Mouse (Mus musculus) frontal cortex, postnatal 14 days (tissue): ENCODE results near the gene Gm20826.
"Not testable (repeated sequence)": the region's sequence is repeated elsewhere in the genome, so short reads cannot be mapped to it uniquely, and the experiment has no call there.

Experiments used
- DNase-seq, 2 experiments: peaks; one replicate each; pipeline ENCODE4 v3.0.0; 2022; ENCODE audit warnings: low spot score in 2 of 2

The Gm20826 gene

DNA sequence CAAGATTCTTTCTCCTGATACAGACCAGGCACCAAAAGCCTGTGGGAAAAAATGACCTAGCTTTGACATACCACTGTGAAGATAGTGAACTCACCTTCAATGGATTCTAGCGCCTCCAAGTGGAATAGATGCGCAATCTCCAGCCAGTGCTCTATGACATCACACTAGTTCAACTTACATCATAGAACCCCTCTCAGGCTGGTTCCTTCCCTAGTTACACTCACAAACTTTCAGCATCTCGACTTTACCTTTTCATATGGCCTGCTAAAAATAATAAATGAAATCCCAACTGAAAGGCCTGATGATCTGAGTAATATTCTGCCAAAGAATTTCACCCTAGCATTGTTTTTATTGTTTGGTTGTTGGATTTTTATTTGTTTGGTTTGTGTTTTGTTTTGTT is at the start of gene Gm20826:
TSS of gene Gm20826 (minus strand) at position 101 of the 400 bp plus-strand sequence.
- DNase-seq, result not testable (repeated sequence)
